Mouse (Mus musculus) limb, embryonic 12.5 days (tissue): ENCODE measurements around the gene Arl3. TPM values are rescaled to one million over a fixed set of nuclear protein-coding genes. Genes with fewer than 3 reads are reported as not detected.

Experiments used
- ATAC-seq: fragments of 200-750 bp; cut with Nextera tagmentation; 2 replicates; pipeline ENCODE4 v1.8.0; 2017; ENCODE audit warnings: low read depth, moderate TSS enrichment; ENCODE audit not compliant: insufficient number of reproducible peaks, insufficient read depth, low FRiP score, low TSS enrichment
- H3K27ac ChIP-seq: fragments of 300-500 bp; sonication (generic); 2 replicates; pipeline ENCODE4 v1.5.1; 2016; ENCODE audit warnings: mild to moderate bottlenecking, moderate library complexity
- H3K27me3 ChIP-seq: fragments of 300-500 bp; sonication (generic); 2 replicates; pipeline ENCODE4 v1.6.1; 2016; ENCODE audit warnings: mild to moderate bottlenecking, moderate library complexity
- H3K36me3 ChIP-seq: fragments of 300-500 bp; sonication (generic); 2 replicates; pipeline ENCODE4 v1.6.1; 2016; ENCODE audit warnings: mild to moderate bottlenecking, moderate library complexity
- H3K4me1 ChIP-seq: fragments of 300-500 bp; sonication (generic); replicated peaks from 2 replicates; pipeline ENCODE4 v1.6.1; 2016
- H3K4me2 ChIP-seq: fragments of 300-500 bp; sonication (generic); 2 replicates; pipeline ENCODE4 v1.6.1; 2016; ENCODE audit warnings: mild to moderate bottlenecking, moderate library complexity
- H3K4me3 ChIP-seq: fragments of 300-500 bp; sonication (generic); replicated peaks from 2 replicates; pipeline ENCODE4 v1.5.1; 2016; ENCODE audit warnings: mild to moderate bottlenecking
- H3K9ac ChIP-seq: fragments of 300-500 bp; sonication (generic); replicated peaks from 2 replicates; pipeline ENCODE4 v1.6.1; 2016; ENCODE audit warnings: mild to moderate bottlenecking, moderate library complexity
- H3K9me3 ChIP-seq: fragments of 300-500 bp; sonication (generic); 2 replicates; pipeline ENCODE4 v1.6.1; 2016; ENCODE audit warnings: mild to moderate bottlenecking, moderate library complexity
- WGBS: fragments of 180-500 bp; shearing (Covaris S2); methylation state at CpG from one replicate; pipeline ENCODE4 v1.1.7; 2016; 5-methylcytosine and 5-hydroxymethylcytosine counted together
- polyA plus RNA-seq: library from polyadenylated mRNA; unstranded; fragments of >200 nt; fragmentation: Nextera tagmentation; extraction: Ambion mirVana; gene quantifications from 2 replicates; pipeline ENCODE4 v1.2.1, GENCODE M21; 2016

Arl3 gene
- polyA plus RNA-seq, 1 experiment from 2014 or later: 167 TPM

- H3K4me2 ChIP-seq: no peak overlapping the region
- ATAC-seq: no peak
- no peak overlapping the region for H3K4me3 ChIP-seq
- H3K9me3 ChIP-seq: no peaks in the 10 kb centered on the region
- peaks cover 8% of the 10 kb centered on the region for H3K4me1 ChIP-seq
- no peak overlapping the region for H3K9ac ChIP-seq
- no peak overlapping the region for H3K27ac ChIP-seq
- H3K27me3 ChIP-seq: no peaks in the 10 kb centered on the region
- 84% methylated on average over 8 of the region's 8 CpGs for WGBS
- no peaks in the 10 kb centered on the region for H3K36me3 ChIP-seq
Observed at GRCm38 (mm10) chr19:46495136-46495535, 77.9 kb downstream of the Arl3 start.

- ATAC-seq: no peak
Observed at GRCm38 (mm10) chr19:46490634-46491033, 82.4 kb downstream of the Arl3 start.

GRCm38 (mm10) chr19:46489448-46489847 is 83.5 kb downstream of the Arl3 start:
- Histone ChIP-seq H3K4me2 (no peak overlapping the region), H3K9ac (no peak overlapping the region), H3K27me3 (no peaks in the 10 kb centered on the region), H3K4me1 (peaks cover 5% of the 10 kb centered on the region), H3K9me3 (no peaks in the 10 kb centered on the region), H3K27ac (no peak overlapping the region), H3K36me3 (peaks cover 39% of the 10 kb centered on the region), H3K4me3 (no peak overlapping the region)
- WGBS: 84% methylated on average over 1 of the region's 1 CpGs
- ATAC-seq: no peak

More at GRCm38 (mm10) chr19:46490634-46491033, 82.4 kb downstream of the Arl3 start:
- Histone ChIP-seq H3K4me3 (no peak overlapping the region), H3K36me3 (peaks cover 28% of the 10 kb centered on the region), H3K9me3 (no peaks in the 10 kb centered on the region), H3K4me1 (peaks cover 5% of the 10 kb centered on the region), H3K9ac (no peak overlapping the region), H3K27ac (no peak overlapping the region), H3K4me2 (no peak overlapping the region), H3K27me3 (no peaks in the 10 kb centered on the region)
- 2% methylated on average over 2 of the region's 2 CpGs for WGBS

- Histone ChIP-seq H3K9ac (no peak overlapping the region), H3K4me3 (no peak overlapping the region), H3K27ac (peak overlapping the region; percentile 9; the same call in 1 of the 2 replicates), H3K9me3 (no peaks in the 10 kb centered on the region), H3K36me3 (peaks cover 52% of the 10 kb centered on the region), H3K4me1 (peaks cover 10% of the 10 kb centered on the region), H3K27me3 (no peaks in the 10 kb centered on the region), H3K4me2 (no peak overlapping the region)
- 44% methylated on average over 2 of the region's 2 CpGs for WGBS
- ATAC-seq: no peak
Observed at GRCm38 (mm10) chr19:46486709-46487108, 86.3 kb downstream of the Arl3 start.

- H3K4me2 ChIP-seq: no peak overlapping the region
- peaks cover 18% of the 10 kb centered on the region for H3K4me1 ChIP-seq
- H3K27ac ChIP-seq: no peak overlapping the region
- peaks cover 54% of the 10 kb centered on the region for H3K36me3 ChIP-seq
- 66% methylated on average over 9 of the region's 9 CpGs for WGBS
- H3K27me3 ChIP-seq: no peaks in the 10 kb centered on the region
- no peak overlapping the region for H3K9ac ChIP-seq
- ATAC-seq: no peak
- H3K4me3 ChIP-seq: no peak overlapping the region
- no peaks in the 10 kb centered on the region for H3K9me3 ChIP-seq
Observed at GRCm38 (mm10) chr19:46485847-46486246, 87.2 kb downstream of the Arl3 start.

GRCm38 (mm10) chr19:46484518-46484917 is 88.5 kb downstream of the Arl3 start:
- no peak overlapping the region for H3K4me3 ChIP-seq
- H3K4me1 ChIP-seq: peaks cover 19% of the 10 kb centered on the region
- WGBS: 80% methylated on average over 5 of the region's 5 CpGs
- H3K36me3 ChIP-seq: peaks cover 67% of the 10 kb centered on the region
- ATAC-seq: no peak
- H3K9me3 ChIP-seq: no peaks in the 10 kb centered on the region
- no peaks in the 10 kb centered on the region for H3K27me3 ChIP-seq
- no peak overlapping the region; the same call in 1 of the 2 replicates for H3K27ac ChIP-seq
- no peak overlapping the region for H3K4me2 ChIP-seq
- H3K9ac ChIP-seq: no peak overlapping the region

GRCm38 (mm10) chr19:46483701-46484328 is 89.2 kb downstream of the Arl3 start:
- Histone ChIP-seq H3K4me3 (no peak overlapping the region), H3K36me3 (peaks cover 69% of the 10 kb centered on the region), H3K9ac (no peak overlapping the region), H3K4me2 (no peak overlapping the region), H3K27me3 (no peaks in the 10 kb centered on the region), H3K27ac (no peak overlapping the region), H3K9me3 (no peaks in the 10 kb centered on the region), H3K4me1 (peaks cover 25% of the 10 kb centered on the region)
- 88% methylated on average over 15 of the region's 15 CpGs for WGBS
- no peak for ATAC-seq

- H3K4me1 ChIP-seq: peaks cover 32% of the 10 kb centered on the region
- no peak overlapping the region; the same call in 1 of the 2 replicates for H3K9ac ChIP-seq
- H3K36me3 ChIP-seq: peaks cover 77% of the 10 kb centered on the region
Observed at GRCm38 (mm10) chr19:46482896-46483516, 90.0 kb downstream of the Arl3 start.

GRCm38 (mm10) chr19:46481756-46482155 is 91.2 kb downstream of the Arl3 start:
- Histone ChIP-seq H3K4me1 (peaks cover 32% of the 10 kb centered on the region), H3K27ac (no peak overlapping the region), H3K9ac (no peak overlapping the region), H3K4me2 (no peak overlapping the region), H3K9me3 (no peaks in the 10 kb centered on the region), H3K27me3 (no peaks in the 10 kb centered on the region), H3K4me3 (no peak overlapping the region), H3K36me3 (peaks cover 79% of the 10 kb centered on the region)
- WGBS: 26% methylated on average over 4 of the region's 4 CpGs
- no peak for ATAC-seq

More at GRCm38 (mm10) chr19:46482896-46483516, 90.0 kb downstream of the Arl3 start:
- no peaks in the 10 kb centered on the region for H3K27me3 ChIP-seq
- H3K4me2 ChIP-seq: no peak overlapping the region
- H3K4me3 ChIP-seq: no peak overlapping the region
- H3K9me3 ChIP-seq: no peaks in the 10 kb centered on the region
- no peak overlapping the region for H3K27ac ChIP-seq
- ATAC-seq: no peak
- 53% methylated on average over 17 of the region's 17 CpGs for WGBS

- ATAC-seq: no peak
- WGBS: 35% methylated on average over 3 of the region's 3 CpGs
- Histone ChIP-seq H3K4me2 (no peak overlapping the region), H3K9ac (no peak overlapping the region), H3K36me3 (peaks cover 77% of the 10 kb centered on the region), H3K4me1 (peaks cover 32% of the 10 kb centered on the region), H3K27ac (peak overlapping the region; percentile 23; the same call in 1 of the 2 replicates), H3K4me3 (no peak overlapping the region), H3K27me3 (no peaks in the 10 kb centered on the region), H3K9me3 (no peaks in the 10 kb centered on the region)
Observed at GRCm38 (mm10) chr19:46481352-46481751, 91.6 kb downstream of the Arl3 start.
